Mouse (Mus musculus): ENCODE measurements at regions not wholly inside any gene's neighbourhood (a gene's known extent, or its start where the extent isn't known, plus 50 kb on each side); places are given as distances from the start of the nearest gene placed in this dataset.

DNA sequence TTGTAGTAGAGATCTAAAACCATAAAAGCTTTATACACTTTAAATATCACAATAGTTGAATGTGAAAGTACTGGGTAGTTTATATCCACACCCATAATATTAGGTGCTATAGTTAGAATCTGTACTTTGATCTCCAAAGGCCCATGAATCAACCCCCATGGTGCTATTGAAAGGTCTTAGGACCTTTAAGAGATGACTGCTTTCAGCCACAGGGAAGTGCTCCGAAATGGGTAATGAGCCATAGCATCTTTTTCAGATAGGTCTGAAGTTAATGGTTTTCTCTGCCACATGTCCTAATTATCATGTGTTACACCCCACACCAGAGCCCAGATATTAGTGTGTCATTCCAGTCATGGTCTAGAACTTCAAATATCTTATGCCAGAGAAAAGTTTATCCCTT lies 312.1 kb upstream of the Xrcc4 start:
- Histone ChIP-seq H3K4me3 (no peak overlapping the region), H3K27ac (no peak overlapping the region)
- no peak for DNase-seq
- no peak for TF ChIP-seq CTCF (IDR thresholded peaks at IDR 0.05)
- intact Hi-C loops (cut with DNase I) = no loop called here

DNA sequence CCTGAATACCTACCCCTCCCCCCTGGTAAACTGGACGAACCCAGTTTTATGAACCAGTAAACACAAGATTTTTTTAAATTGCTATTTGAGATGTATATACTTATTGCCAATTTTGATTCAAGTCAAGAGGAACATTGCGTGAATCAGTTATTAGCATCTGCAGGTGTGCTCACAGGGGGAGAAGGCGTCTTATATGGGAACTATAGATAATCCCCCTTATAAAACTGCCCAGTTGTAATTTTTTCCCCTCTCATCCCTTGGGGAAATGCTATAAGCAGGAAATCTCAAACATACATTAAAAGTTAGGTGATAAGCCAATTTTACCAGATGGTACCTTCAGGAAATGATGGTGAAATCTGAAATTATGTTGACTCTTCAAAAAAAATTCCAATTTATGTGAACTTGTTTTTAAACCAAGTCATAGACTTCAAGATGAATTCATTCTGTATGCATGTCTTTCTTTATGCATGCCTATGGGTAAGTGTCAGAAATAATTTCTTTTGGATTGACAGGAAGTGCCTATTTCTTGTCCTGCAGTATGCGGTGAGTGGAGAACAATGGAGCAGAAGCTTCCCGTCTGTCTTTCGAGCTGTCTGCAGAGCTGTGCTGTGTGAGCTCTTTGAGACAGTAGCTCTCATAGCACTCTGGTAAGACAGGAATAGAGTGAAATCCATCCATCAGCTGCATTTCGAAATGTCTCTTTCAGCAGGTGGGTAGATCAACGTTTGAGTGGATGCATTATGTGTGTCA lies 306.0 kb upstream of the Xrcc4 start:
- Histone ChIP-seq H3K4me3 (no peak overlapping the region), H3K27ac (no peak overlapping the region)
- no peak for DNase-seq
- TF ChIP-seq CTCF (IDR thresholded peaks at IDR 0.05) = no peak
- intact Hi-C loops (cut with DNase I) = no loop called here

DNA sequence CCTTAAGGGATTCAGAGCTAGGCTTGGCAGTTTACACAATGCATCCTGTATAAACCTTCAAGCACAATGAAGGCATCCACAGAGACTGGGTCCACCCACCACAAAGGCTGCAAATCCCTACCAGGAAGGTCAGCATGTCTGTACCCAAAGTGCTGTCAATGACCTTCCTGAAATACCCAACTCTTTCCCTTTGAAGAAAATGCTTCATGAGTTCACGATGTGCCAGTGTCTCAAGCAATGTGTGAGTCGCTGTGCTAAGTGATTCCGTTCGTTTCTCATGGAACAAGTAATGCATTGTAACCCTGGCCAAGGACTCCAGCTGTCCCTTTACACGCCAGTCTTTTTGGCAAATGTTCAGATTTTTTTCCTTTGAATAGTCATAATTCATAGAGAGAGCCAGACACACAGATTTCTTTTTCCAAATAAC lies 305.4 kb upstream of the Xrcc4 start:
- H3K27ac ChIP-seq = no peak overlapping the region
- no peak for TF ChIP-seq CTCF (IDR thresholded peaks at IDR 0.05)
- intact Hi-C loops (cut with DNase I) = no loop called here
- peak; percentile 16 for DNase-seq
- no peak overlapping the region for H3K4me3 ChIP-seq

DNA sequence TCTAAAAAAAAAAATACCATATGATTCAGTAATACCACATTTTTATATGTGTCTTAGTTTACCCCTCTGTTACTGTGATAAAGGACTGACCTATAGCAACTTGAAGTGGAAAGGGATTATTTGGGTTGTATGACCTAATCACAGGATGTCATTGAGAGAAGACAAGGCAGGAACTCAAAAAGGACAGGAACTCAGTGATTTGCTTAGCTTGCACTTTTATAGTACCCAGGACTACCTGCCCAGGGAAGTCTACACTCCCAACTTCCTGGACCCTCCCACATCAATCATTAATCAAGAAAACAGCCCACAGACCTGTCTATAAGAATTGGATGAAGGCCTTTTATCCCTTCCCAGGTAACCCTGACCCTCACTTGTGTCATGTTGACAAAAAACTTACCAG lies 303.0 kb upstream of the Xrcc4 start:
- no peak for TF ChIP-seq CTCF (IDR thresholded peaks at IDR 0.05)
- no peak overlapping the region for H3K27ac ChIP-seq
- intact Hi-C loops (cut with DNase I) = no loop called here
- H3K4me3 ChIP-seq = no peak overlapping the region
- DNase-seq = no peak

DNA sequence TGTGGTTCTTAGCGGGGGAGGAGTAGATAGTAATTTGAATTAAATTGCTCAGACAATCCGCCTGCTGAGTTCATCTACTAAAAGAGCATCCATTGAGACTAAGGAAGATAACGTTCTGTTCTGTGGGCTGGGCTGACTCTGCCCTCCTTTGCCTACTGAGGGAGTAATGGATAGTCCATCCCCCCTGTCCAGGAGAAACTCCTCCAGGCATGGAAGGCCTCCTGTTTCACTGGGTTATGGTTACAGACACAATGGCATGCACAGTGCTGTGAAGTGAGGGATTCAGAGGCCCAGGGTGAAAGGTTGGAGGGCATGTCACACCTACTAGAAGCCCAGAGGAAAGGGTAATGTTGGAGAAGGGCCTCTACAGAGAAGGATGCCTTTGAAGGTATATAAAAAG lies 287.2 kb upstream of the Xrcc4 start:
- DNase-seq = no peak
- no peak overlapping the region for H3K27ac ChIP-seq
- intact Hi-C loops (cut with DNase I) = no loop called here
- TF ChIP-seq CTCF (IDR thresholded peaks at IDR 0.05) = no peak
- no peak overlapping the region for H3K4me3 ChIP-seq

DNA sequence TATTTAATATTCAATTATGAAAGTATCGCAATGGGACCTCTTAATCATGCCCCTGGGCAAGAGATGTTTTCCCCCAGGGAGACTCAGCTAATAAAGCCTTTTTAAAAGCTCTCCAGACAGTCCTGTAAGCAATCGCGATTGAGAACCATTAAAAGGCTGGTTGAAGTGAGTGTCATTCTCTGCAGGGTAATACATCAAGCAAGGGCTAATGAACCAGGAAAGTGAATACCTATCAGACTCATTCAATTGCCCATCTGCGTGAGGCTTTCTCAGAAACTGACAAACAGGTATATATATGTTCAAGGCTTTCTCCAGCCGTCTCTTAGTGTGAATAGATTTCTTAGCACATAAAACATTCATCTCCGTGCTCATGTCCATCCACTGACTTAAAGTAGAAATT lies 286.8 kb upstream of the Xrcc4 start:
- intact Hi-C loops (cut with DNase I) = no loop called here

DNA sequence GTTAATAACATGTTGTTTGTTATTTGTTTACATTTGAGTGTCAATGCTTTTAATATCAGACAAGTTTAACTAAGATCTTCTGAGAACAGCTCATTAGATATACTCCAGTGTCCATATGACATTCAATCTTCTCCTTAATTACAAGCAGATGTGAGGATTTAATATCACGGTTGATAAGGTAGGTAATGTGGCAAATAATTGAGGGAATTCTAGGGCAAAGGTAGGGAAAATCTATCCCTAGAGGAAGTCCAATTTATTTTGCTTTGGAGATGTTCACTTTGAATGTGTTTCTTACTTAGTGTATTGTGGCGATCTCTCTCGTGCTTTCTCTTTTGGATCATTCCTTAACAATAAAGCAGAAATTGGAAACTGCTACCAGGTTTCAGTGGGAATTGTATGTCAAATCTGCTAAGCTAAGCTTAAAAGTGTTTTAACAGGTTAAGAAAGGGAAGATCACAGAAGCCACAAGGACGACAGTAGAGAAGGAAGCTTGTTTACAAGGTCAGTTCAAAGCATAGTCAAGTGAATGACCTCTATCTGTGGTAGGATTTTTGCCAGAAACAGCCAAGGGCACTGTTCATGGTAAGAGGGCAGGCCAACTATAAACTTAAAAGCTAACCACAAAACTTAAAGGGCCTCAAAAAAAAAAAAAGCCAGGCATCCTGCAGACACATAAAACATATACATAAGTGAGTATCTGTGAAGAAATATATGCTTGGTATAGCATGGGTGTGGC lies 282.2 kb upstream of the Xrcc4 start:
- no peak for DNase-seq

More for the DNA sequence above, 286.8 kb upstream of the Xrcc4 start:
- no peak for DNase-seq
- Histone ChIP-seq H3K4me3 (no peak overlapping the region), H3K27ac (no peak overlapping the region)
- no peak for TF ChIP-seq CTCF (IDR thresholded peaks at IDR 0.05)

DNA sequence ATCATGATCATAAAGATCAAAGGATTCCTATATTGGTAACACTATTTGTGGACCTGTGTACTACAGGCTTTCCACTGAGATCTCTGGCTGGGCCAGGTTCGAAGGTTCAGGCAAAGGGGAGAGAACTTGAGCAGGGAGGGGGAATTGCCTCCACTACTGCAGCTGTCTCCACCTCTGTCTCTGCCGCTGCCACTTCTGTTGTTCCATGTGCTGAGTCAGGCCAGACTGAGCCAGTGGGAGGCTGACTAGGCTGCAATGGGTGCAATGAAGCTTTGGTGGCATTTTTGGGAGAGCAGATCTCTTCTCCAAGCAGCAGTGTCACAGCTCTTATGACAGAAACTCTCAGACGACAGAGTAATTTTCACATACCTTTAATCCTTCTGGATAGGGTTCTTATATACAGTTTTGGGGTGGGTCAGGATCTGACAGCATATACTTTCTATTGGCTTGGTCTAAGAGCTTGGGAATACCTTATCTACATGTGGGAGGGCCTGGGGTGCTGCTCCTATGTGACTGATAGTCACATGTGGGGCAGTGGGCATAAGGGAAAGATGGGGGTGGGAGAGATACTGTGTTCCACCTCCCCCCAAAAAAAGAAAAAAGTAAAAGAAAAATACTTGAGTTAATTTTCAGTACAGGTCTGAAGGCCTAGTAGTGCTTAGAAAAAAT lies 281.5 kb upstream of the Xrcc4 start:
- no peak for TF ChIP-seq CTCF (IDR thresholded peaks at IDR 0.05)
- no peak overlapping the region for H3K27ac ChIP-seq
- intact Hi-C loops (cut with DNase I) = no loop called here
- H3K4me3 ChIP-seq = no peak overlapping the region
- DNase-seq = no peak

More for the DNA sequence above, 282.2 kb upstream of the Xrcc4 start:
- Histone ChIP-seq H3K4me3 (no peak overlapping the region), H3K27ac (no peak overlapping the region)
- TF ChIP-seq CTCF (IDR thresholded peaks at IDR 0.05) = no peak
- intact Hi-C loops (cut with DNase I) = no loop called here

DNA sequence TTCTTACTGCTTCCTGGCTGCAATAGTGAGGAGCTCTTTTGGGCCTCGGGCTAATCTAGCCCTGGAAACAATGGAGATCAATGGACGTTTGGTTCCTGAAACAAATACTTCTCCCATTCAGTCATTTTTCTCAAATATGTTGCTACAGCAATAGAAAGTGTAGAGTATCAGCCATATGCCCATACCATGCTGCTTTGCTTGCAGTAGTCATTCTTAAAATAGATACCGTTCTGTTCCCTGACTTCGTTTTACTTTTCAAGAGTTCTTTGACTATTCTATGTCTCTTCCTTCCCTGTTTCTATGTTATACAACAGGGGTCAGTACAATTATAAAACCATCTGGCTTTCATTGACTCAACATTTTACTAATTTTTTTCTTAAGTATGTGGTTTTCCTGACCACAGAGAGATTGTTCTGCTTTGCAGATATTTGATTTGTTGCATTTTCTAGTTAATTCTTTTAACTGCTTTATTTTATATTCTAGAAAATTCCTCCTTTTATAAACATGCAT lies 275.2 kb upstream of the Xrcc4 start:
- intact Hi-C loops (cut with DNase I) = no loop called here
- DNase-seq = no peak
- Histone ChIP-seq H3K4me3 (no peak overlapping the region), H3K27ac (no peak overlapping the region)
- no peak for TF ChIP-seq CTCF (IDR thresholded peaks at IDR 0.05)

DNA sequence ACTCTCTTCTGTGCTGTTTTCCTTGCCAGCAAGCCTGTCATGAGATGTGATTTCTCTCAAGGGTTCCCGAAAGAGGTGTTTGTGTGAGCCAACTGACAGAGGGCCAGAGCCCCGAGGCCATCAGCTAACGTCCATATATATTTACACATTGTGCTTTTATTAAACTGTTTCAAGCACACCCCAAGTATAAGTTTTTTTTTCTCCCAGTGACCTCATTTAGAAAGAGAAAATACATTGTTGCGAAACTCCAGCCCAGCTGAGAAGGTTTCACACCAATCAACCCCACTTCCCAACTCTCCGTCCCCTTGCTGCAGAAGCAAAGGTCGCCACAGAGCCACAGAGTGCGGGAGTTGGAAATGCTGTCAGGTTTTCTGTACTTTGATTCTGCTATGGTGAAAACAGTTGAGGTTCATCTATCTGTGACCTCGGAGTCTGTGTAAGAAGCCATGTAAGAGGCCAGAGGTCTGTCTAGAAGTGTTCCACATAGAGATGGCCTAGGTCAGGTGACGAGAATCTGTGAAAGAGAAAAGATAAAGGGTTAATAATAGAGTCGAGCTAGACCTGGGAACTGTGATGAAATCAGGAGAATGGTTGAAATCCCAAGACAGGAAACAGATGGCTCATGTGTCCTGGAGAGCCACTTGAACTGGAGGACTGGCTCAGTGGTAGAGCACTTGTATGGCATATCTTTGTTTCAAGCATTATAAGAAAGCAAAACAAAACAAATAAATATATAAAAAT lies 270.6 kb upstream of the Xrcc4 start:
- peak overlapping the region; percentile 51 for H3K27ac ChIP-seq
- intact Hi-C loops (cut with DNase I) = no loop called here
- H3K4me3 ChIP-seq = peak overlapping the region; percentile 50
- no peak for DNase-seq
- no peak for TF ChIP-seq CTCF (IDR thresholded peaks at IDR 0.05)

DNA sequence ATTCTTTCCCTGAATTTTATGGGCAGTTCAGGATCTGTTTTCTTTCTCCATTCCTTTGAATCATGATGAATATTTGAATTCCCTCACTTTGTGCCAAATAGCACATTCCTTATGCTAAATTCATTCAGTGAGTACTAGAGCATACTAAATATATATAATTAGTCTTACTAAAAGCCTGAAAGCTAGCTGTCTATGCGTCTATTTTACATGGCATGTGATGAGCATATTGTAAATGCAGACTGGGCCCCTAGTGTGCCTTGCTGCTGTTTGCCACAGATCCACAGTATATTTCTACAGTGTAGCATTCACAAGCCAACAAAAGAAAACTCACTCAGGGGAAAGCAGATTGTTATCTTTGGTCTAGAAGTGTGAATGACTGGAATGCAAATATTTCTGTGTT lies 268.7 kb upstream of the Xrcc4 start:
- no peak overlapping the region for H3K27ac ChIP-seq
- intact Hi-C loops (cut with DNase I) = no loop called here
- no peak overlapping the region for H3K4me3 ChIP-seq
- DNase-seq = no peak
- TF ChIP-seq CTCF (IDR thresholded peaks at IDR 0.05) = no peak

DNA sequence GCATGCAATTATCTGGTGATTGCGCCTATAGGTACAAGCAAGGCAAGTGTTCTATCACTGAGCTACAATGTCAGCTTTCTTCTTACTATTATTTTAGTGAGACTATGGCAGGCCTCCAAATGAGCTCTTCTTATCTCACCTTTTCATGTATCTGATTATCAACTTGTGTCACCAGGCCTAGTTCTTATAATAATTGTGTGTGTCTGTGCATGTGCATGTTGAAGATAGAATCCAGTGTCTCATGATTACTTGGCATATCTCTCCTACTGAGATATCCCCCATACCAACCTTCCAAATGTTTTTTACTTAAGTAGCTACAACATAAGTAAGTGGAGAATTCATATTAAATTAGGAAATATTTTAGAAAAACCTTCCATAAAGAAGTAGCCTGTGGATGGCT lies 266.2 kb upstream of the Xrcc4 start:
- intact Hi-C loops (cut with DNase I) = no loop called here
- no peak for TF ChIP-seq CTCF (IDR thresholded peaks at IDR 0.05)
- DNase-seq = no peak
- Histone ChIP-seq H3K27ac (no peak overlapping the region), H3K4me3 (no peak overlapping the region)
